Mouse (Mus musculus) leukemia stem cell, adult 10-12 weeks (primary cell): Measurements from ENCODE around the gene Gli1. TPM values are rescaled to one million over a fixed set of nuclear protein-coding genes. Genes with fewer than 3 reads are reported as not detected.

Source experiments
- polyA plus RNA-seq: library from polyadenylated mRNA; stranded (reverse); fragments of >175 nt; gene quantifications from 2 replicates; pipeline ENCODE4 v1.2.3, GENCODE M21; 2012; ENCODE audit warnings: low replicate concordance

The Gli1 gene
- not detected in 2 replicates for polyA plus RNA-seq

DNA sequence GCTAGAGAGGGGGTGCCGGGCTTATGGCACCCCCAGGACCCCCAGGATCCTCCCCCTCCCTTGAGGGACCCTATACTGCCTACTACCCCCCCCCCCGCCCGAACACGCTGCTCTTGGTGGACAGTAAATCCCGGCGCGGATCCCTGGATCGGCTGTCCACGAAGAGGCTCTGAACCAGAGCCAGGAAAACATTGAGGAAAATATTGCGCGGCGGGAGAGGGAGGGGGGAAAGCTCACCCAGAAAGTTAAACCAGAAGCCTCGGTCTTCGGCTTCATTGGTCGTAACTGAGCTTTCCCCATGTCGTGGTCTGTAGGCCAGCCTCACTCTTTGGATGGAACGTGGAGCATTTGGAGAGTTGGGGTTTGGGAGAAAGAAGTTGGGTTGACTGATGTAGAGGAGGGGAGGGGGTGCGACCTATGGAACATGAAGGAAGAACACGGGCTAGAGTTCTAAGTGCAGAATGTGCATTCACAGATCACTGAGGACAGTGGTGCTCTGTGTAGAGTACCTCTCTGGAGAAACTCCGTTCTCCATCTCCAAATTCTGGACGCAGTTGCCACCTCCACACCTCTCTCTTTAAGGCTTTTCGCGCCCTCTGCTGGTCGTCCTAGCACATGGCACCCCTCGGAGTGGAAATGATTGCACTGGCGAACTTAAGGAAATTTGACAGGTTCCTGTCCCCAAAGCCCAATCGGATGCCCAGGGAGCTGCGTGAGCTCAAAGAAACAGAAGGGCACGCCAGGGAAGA, at the start of gene Gli1:
Gene Gli1 (minus strand): TSS at position 84 of the 749 bp plus-strand sequence.

DNA sequence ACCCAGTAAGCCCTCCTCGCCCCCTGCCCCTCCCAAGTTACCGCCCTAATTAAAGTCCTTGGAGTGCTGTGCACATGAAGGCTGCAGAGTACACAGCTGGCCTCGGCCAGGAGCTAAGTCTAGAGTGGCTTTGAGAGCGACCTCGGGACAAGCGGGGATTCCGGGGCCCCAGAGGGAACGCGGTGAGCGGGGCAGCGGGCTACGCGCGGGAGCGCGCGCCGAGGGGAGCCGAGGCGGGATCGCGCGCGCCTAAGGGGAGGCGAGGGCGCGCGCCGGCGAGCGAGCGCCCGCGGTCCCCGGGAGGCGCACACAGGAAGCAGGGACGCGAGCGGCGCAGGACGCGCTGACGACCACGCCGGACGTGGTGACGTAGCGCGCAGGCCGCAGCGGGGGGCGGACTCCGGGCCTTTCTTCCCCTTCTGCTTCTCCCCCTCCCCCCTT, 38.5 kb upstream of the Gli1 start, which contains the start of gene R3hdm2:
Gene R3hdm2 (plus strand): TSS at position 77 of the 441 bp plus-strand sequence.

DNA sequence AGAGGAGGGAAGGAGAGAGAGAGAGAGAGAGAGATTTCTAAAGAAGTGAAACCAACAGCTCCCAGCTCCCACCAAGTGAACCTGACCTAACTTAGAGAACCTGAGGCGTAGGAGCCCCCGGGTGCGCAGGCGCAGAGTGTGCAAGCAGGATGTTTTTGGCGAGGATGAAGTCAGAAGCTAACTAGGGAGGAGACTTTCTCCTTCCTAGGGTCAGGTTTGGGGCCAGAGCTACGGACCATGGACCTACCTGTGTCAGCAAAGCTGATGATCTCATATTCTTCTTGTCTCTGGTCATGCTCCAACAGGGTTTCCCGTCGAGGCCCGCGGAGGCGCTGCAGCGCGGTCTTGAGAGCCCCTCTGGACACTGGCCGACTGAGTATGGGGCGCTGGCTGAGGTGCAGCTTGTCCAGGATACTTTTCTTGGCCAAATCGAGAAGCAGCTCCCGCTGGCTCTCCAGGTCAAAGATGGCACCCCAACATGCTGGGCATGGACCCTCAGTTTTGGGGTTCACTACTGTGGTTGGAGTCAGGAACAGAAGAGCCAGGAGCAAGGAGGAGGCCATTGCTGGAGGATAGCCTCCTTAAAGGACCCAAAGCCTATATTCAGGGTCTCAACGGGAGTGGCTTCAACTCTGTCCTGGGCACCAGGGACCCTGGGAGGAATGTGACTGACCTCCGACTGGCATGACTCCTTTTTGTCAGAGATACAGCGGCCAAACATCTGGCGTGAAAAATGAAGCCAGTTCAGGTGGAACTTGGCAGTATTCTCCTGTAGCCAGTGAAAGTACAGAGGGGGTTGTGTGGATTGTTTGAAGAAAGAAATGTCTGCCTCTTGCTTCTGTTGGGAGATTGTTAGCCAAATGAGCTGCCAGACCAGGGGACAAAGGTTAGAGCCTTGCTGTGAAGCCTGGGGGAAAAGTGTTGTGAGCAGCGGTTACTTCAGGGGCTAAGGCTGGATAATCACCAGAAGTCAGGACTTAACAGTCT, 28.4 kb upstream of the Gli1 start, which contains the start of gene Inhbc:
Gene Inhbc (minus strand): TSS at position 598 of the 987 bp plus-strand sequence.

DNA sequence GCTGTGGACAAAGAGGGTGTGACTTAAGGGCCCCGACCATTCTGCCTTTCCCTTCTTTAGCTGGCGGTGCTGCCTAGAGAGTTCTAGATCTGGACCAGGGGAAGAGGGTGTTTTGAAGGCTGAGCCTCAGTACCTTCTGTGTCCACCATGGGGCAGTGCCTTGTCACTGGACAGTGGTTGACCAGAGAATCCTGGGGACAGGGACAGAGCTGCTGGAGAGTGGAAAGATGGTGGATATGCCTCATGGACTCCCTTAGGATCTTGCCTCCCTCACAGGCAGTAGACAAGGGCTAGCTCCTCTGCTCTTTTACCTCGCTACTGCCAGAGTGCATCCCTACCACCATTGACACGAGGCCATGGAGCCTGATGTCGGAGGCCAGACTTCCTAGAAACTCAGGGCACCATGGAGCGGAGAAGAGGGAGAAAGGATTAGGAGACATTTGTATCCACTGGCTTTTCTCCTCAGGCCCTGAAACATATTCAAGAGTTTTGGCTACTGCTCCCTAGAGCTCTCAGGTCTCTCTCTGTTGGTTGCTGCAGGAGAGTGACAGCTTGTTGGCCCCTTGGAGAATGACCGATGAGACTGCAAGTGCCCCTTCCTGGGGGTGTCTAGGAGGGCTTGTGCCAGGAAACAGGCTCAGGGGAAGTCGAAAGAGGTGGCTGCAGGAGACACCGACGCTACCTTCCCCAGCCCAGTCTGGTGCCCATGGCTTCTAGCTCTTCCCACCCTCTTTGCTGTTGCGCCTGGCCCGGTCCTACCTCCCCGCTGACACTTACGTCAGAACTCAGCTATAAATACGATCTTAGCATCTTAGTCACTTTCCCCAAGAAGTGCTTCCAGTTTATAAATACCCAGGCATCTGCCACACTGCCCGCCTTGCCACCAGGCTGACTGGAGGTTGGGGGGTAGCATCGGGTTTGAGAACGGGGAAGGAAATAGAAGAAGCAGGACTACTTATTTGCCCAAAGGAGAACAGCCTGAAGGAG, 12.4 kb upstream of the Gli1 start, which contains the start of gene Inhbe:
Gene Inhbe (minus strand): TSS at position 503 of the 987 bp plus-strand sequence.

DNA sequence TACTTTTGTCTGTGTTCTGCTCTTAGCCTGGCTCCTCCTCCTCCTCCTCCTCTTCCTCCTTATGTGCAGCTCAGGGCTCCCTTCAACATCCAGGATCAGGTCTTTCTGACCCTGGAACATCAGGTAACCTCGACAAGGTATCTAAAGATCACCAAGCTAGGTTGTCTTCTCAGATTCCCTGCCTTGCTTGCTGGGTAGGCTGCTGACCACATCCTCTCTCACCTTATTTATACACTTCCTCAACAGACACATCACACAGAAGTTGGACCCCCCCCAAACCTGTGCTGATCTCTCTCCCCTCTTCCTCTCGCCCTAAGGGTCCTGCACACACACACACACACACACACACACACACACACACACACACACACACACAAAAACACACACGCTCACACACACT, 20.2 kb downstream of the Gli1 start, which contains the start of gene Arhgap9:
Gene Arhgap9 (plus strand): TSS at position 344 of the 400 bp plus-strand sequence.

DNA sequence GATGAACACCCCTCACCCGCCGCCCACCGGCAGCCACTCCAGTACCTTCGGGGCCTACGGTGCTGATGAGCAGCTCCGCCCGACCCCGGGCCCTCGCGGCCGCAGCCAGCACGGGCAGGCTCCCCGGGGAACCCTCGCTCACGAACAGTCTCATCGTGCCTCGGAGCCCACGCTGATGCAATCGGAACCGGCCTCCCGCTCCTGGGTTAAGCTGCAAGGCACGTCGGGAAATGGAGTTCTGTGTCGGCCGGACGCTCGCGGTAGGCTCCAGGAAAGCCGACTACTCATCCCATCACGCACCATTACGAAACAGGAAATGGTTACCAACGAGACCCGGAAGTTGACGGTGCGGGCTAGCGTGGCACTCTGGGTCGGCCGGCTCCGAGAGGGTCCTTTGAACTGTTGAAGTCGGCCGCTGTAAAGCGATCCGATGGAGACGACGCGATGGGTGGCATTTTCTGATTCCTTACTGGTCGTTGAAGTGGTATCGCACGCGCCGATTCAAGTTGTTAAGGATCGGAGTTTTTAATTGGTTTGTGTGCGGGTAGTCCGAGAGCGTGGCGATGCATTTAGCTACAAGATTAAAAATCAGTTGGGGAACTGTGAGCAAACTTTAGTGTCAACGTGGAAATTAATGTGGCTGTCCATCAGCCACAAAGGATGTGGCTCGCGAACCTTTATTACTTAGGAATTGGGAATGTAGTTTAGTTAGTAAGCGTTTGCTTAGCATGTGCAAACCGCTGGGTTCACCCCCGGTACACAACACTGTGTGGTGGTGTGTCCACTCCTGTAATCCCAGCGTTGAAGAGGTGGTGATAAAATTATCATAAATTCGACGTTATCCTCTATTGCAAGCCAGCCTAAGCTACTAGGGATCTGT, 30.1 kb downstream of the Gli1 start, which contains the start of gene Mars:
Gene Mars (minus strand): TSS at position 311 of the 880 bp plus-strand sequence.

DNA sequence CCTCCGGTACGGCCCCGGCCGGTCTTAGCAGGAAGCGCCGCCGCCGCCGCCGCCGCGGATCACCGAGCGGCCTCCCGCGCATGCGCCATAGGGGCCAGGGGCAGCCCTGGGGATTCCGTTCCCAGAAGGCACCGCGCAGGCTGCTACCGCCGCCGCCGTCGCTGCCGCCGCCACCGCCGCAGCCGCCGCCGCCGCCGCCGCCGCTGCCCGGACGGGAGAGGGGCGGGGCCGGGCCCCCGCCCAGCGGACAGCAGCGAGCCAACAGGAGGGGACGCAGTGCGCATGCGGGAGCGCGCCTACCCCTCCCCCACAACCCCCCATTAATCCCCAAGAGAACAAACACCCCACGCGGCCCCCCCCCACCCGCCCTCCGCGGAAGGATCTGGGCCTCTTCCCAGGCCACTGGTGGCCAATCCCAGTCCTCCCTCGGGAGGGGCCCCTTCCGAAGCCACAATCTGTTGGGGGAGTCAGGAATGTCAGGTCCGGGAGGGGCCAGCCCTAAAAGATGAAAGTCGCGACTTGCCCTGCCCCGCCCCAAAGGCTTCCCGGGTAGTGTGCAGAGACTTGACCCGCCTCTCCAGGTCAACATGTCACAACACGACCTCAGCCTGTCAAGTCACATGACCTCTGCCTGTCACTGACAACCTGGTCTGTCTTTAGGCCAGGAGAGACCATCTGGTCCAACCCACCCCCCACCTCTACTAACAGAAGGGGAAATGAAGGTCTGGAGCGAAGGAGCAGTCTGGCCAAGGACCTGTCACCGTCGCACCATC, 52.8 kb downstream of the Gli1 start, which contains the start of gene Mbd6:
Gene Mbd6 (minus strand): TSS at position 219 of the 773 bp plus-strand sequence.

Other genes with a start within 250 kb of the Gli1 start
- 127 and 168 TPM in 2 replicates for gene Os9, start 220.8 kb downstream of the Gli1 start, polyA plus RNA-seq
- gene B4galnt1, start 176.7 kb downstream of the Gli1 start, polyA plus RNA-seq: 119 and 242 TPM in 2 replicates
- 0.11 and 0.35 TPM in 2 replicates for gene Slc26a10, start 161.3 kb downstream of the Gli1 start, polyA plus RNA-seq
- gene Arhgef25, start 151.9 kb downstream of the Gli1 start, polyA plus RNA-seq: 26.0 and 48.2 TPM in 2 replicates
- gene Dtx3, start 146.2 kb downstream of the Gli1 start, polyA plus RNA-seq: 180 and 400 TPM in 2 replicates
- gene Pip4k2c, start 130.4 kb downstream of the Gli1 start, polyA plus RNA-seq: 42.0 and 97.1 TPM in 2 replicates
- gene Kif5a, start 78.6 kb downstream of the Gli1 start, polyA plus RNA-seq: 0.28 and 0.67 TPM in 2 replicates
- 141 and 189 TPM in 2 replicates for gene Dctn2, start 75.6 kb downstream of the Gli1 start, polyA plus RNA-seq
- 482 and 702 TPM in 2 replicates for gene Mbd6, start 53.0 kb downstream of the Gli1 start, polyA plus RNA-seq
- gene Mars, start 30.2 kb downstream of the Gli1 start, polyA plus RNA-seq: 21.6 and 105 TPM in 2 replicates
- 11.2 and 19.8 TPM in 2 replicates for gene Arhgap9, start 20.0 kb downstream of the Gli1 start, polyA plus RNA-seq
- gene Inhbe, start 12.4 kb upstream of the Gli1 start, polyA plus RNA-seq: not detected in 2 replicates
- gene Inhbc, start 28.5 kb upstream of the Gli1 start, polyA plus RNA-seq: not detected in 2 replicates
- 89.6 and 133 TPM in 2 replicates for gene R3hdm2, start 38.4 kb upstream of the Gli1 start, polyA plus RNA-seq
- gene Stac3, start 159.7 kb upstream of the Gli1 start, polyA plus RNA-seq: 0.28 and 0.34 TPM in 2 replicates
- 3.2 and 4.0 TPM in 2 replicates for gene Ndufa4l2, start 173.0 kb upstream of the Gli1 start, polyA plus RNA-seq
- 339 and 390 TPM in 2 replicates for gene Shmt2, start 180.5 kb upstream of the Gli1 start, polyA plus RNA-seq
- not detected in 2 replicates for gene Nxph4, start 192.6 kb upstream of the Gli1 start, polyA plus RNA-seq